Mouse (Mus musculus) layer of hippocampus, adult 9-11 months (tissue): ENCODE data around the gene Tex47.

Experiments
- DNase-seq: peaks from one replicate; pipeline ENCODE4 v3.0.0; 2022

The Tex47 gene

DNA sequence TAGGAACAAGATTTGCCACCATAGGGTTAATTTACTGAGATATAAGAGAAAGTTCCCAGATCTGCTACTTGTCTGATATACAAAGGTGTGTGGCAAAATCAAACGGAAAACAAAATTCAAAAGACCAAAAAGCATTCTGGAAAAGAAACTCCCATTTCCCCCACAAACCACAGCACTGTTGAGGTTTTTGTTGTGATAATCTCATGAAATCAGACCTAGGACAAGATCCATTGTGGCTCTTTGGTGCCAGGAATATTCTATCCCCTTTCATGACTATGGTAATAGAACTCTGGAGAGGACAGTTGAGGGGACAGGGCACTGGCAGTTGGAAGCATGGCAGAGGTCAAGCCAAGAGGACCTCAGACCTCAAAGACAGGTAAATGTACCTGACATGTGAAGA is at the start of gene Tex47:
Tex47 (plus strand) TSS at position 301 of the 400 bp plus-strand sequence.
- no peak for DNase-seq

GRCm38 (mm10) chr5:7276659-7277455 is 27.1 kb upstream of the Tex47 start:
- no peak for DNase-seq

GRCm38 (mm10) chr5:7284336-7284735 is 19.6 kb upstream of the Tex47 start:
- DNase-seq, result no peak

DNA sequence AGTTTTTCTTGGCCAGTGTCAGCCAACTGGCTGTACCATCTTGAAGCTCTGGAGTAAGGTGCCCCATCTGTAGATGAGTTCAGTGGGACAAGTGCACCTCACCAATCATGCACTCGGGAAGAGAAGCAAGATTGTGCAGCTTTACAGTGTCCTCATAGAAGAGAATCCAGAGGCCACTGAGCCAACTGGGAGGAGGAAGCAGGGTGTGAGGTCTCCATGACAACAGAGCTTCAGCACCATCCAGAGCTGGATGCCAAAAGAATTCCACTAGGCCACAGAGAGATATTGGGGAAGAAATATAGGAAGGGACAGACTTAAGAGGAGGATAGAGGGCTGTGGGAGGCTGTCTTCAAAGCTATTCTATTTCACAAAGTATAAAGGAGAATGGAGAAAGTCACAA is 950 bp upstream of the Tex47 start:
- no peak for DNase-seq

GRCm38 (mm10) chr5:7325594-7325993 is 21.7 kb downstream of the Tex47 start:
- peak; percentile 31 for DNase-seq

DNA sequence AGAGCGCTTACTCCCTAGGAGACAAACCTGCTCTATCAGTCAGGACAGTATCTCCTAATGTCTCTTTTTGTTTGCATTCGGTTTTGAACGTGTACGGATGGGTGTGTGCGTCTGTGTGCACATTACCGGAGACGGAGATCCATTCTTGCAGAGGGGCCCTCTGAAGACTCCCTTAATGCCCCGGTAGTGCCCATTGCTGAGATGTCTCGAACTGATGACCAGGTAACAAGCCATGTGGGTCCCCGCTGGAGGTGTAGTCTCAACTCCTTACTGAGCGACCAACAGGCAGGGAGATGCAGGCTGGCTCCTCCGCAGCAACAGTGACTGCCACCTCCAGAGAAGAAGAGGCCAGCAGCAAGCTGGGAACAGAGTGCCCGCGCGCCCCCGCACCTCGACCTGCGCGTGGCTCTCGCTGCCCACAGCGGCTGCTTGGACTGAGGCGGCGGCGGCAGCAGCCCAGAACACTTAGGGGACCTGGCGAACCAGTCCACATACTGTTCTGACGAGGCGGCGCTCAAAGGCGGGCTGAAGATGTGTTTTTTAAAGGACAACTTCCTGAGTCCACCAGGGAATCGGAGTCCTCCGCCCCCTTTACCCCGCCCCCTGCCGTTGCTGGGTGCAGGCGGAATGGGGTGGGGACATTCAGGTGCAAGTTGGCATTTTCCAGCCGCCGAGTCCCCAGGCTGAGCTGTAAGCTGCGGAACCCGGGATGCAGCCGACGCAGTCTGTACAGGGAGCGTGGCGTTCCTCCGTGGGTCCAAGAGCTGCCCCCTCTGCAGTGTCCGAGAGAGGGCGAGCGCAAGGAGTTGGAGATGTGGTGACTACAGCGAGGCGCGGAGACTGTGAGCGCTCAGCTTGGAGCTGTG is 40.5 kb downstream of the Tex47 start, which contains the start of gene Zfp804b:
Zfp804b (minus strand) TSS at position 612 of the 866 bp plus-strand sequence.
- peak; percentile 6 for DNase-seq

GRCm38 (mm10) chr5:7345011-7345389 is 41.1 kb downstream of the Tex47 start:
- DNase-seq, result no peak
